Mouse (Mus musculus): ENCODE measurements around the gene Guca2b. TPM values are rescaled to one million over a fixed set of nuclear protein-coding genes. Genes with fewer than 3 reads are reported as not detected.

Gene Guca2b
- polyA plus RNA-seq (2015; fragmentation: Nextera tagmentation; extraction: Ambion mirVana) = not detected in 2 replicates

DNA sequence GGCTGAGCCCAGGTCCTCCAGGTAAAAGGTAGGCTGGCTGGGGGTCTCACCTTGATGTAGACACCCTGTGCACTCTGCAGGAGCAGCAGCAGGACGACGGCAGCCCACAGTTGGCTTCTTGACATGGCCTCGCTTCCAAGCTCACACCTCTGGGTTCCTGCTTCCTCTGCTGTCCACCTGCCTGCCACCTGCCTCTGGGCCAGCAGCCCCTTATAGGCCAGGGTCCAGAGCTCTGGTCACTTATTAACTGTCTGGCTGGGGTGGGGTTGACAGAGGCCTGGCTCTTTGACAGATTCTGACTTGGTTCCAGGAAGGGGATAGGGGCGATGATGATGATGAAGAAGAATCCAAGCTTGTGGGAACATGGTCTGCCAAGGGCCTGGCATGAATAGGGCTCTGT is at the start of gene Guca2b:
TSS of gene Guca2b (minus strand) at position 224 of the 400 bp plus-strand sequence.
- no peaks in the 10 kb centered on the region for H3K9me3 ChIP-seq
- no peaks in the 10 kb centered on the region for H3K4me1 ChIP-seq (replicated peaks)
- 91% methylated on average over 4 of the region's 4 CpGs for WGBS
- no peak within 1 kb of the TSS for H3K4me2 ChIP-seq
- H3K36me3 ChIP-seq = no peaks in the 10 kb centered on the region
- H3K4me3 ChIP-seq = no peak within 1 kb of the TSS
- no peak within 1 kb of the TSS for H3K9ac ChIP-seq
- no peak within 1 kb of the TSS for H3K27ac ChIP-seq
- no peaks in the 10 kb centered on the region for H3K27me3 ChIP-seq
- no peak for ATAC-seq (ENCODE audit: low FRiP score)

DNA sequence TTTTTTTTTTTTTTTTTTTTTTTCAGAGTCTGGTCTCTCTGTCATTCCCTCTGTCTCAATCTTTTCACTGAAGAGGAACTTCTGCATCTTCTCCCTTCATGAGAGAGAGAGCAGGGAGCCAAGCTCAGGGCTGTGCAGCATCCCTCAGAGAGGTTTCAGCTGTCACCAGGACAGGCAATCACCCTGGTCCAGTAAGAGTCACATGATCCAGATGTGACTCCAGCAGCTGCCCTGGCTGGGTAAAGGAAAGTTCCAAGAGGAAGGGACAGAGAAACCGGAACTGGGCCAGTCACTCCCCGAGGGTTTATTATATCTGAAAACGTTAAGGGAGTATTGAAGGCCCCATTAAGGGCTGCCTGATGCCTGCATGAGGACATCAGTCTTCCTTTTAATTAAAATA is 49.0 kb upstream of the Guca2b start:
- Histone ChIP-seq H3K4me2 (no peak overlapping the region), H3K4me1 (replicated peaks) (peaks cover 6% of the 10 kb centered on the region; the same call in 1 of the 2 replicates), H3K36me3 (no peaks in the 10 kb centered on the region), H3K9ac (no peak overlapping the region), H3K9me3 (no peaks in the 10 kb centered on the region), H3K27ac (no peak overlapping the region), H3K27me3 (no peaks in the 10 kb centered on the region), H3K4me3 (no peak overlapping the region)
- ATAC-seq (ENCODE audit: low FRiP score) = no peak
- 11% methylated on average over 3 of the region's 3 CpGs for WGBS

DNA sequence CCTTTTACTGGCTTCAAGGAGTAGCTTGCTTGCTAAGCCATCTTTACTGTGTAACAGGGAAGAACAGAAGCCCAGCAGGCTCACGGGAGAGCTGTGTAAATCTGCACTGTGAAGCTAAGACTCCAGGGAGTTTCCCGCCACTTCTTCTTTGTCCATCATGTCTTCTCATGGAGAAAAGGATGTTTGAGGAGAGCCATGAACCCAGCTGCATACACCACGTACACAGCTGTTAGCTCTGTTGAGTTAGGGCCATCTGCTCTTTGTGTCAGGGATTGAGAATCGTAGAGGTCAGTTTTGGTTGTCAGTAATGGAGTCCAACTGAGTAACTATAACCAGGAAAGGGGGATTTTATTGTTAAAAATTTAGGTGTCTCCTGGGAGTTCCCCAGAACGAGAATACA is 48.6 kb upstream of the Guca2b start:
- no peak overlapping the region for H3K4me3 ChIP-seq
- H3K36me3 ChIP-seq = no peaks in the 10 kb centered on the region
- no peak overlapping the region for H3K4me2 ChIP-seq
- peaks cover 6% of the 10 kb centered on the region; the same call in 1 of the 2 replicates for H3K4me1 ChIP-seq (replicated peaks)
- no peak overlapping the region for H3K27ac ChIP-seq
- no peaks in the 10 kb centered on the region for H3K9me3 ChIP-seq
- H3K27me3 ChIP-seq = no peaks in the 10 kb centered on the region
- no peak overlapping the region for H3K9ac ChIP-seq
- 48% methylated on average over 5 of the region's 5 CpGs for WGBS
- no peak for ATAC-seq (ENCODE audit: low FRiP score)

DNA sequence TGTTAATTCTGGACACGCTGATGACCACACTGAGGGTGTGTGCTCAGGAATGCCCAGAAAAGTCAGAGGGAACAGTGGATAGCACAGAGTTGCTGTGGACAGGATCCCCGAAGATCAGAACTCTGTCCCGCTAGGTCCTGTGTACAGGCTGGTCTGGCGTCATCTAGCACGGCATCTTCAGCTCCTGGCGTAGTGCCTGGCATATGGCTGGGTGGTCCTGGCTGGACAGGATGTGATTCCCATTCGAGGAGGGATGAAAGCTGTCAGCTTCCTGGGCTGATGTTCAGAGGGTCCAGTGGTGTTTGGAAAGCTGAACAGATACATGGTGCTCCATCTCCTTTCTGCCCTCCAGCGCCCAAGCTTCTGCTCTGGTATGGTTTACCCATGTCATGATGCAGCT is 45.2 kb upstream of the Guca2b start:
- Histone ChIP-seq H3K4me2 (no peak overlapping the region), H3K9me3 (no peaks in the 10 kb centered on the region), H3K27ac (no peak overlapping the region), H3K36me3 (no peaks in the 10 kb centered on the region), H3K4me3 (no peak overlapping the region), H3K4me1 (replicated peaks) (peaks cover 6% of the 10 kb centered on the region; the same call in 1 of the 2 replicates), H3K27me3 (no peaks in the 10 kb centered on the region), H3K9ac (no peak overlapping the region)
- 92% methylated on average over 8 of the region's 8 CpGs for WGBS
- ATAC-seq (ENCODE audit: low FRiP score) = no peak

DNA sequence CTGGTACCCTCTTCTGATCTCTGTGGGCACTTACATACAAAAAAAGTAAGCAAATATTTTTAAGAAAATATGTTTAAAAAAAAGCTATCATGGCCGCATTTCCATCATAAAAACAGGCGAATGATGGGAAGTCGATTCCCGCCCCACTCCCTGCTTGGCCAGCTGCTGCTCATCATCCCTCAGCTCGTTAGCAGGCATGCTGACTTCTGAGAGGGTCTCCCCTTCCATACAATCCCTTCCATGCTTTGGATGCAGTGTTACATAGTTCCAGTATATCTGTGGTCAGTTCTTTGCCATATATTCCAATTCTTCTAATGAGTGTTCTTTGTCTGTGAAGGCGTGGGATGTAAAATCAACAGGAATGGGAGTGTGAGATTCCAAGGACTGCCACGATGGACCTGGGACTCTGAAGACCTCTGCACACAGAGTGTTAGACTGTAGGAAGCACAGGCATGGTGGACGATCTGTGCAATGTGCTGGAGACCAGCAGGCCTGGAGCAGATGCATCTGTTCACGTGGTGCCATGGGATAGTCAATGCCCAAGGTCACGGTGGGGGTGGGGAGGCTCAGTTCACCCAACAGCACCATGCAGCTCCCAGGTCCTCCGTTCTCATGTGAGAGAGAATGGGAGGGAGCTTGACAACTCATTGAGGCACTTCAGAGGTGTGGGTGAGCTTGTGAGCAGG is 42.7 kb upstream of the Guca2b start:
- Histone ChIP-seq H3K4me3 (no peak overlapping the region), H3K9me3 (no peaks in the 10 kb centered on the region), H3K9ac (no peak overlapping the region), H3K27me3 (no peaks in the 10 kb centered on the region), H3K27ac (no peak overlapping the region), H3K4me1 (replicated peaks) (no peaks in the 10 kb centered on the region), H3K4me2 (no peak overlapping the region), H3K36me3 (no peaks in the 10 kb centered on the region)
- no peak for ATAC-seq (ENCODE audit: low FRiP score)
- WGBS = 88% methylated on average over 11 of the region's 11 CpGs

DNA sequence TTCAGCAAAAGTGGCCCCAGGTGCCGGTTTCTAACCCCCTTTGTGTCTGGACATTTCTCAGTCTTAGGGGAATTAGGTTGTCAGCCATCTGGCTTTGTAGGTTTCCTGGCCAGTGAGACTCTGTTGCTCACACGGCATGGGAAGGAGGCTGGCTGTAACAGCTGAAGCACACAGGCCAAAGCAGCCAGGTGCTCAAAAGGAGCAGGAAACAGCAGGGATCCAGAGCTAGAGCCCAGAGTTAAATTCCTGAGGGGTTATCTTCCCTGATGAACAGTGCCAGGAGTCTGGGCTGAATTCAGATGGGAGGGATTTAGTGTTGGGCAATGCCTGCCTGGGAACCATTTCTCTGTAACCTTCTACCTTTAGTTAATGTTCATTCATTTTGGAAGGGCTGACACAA is 39.6 kb upstream of the Guca2b start:
- Histone ChIP-seq H3K4me1 (replicated peaks) (no peaks in the 10 kb centered on the region), H3K36me3 (no peaks in the 10 kb centered on the region), H3K4me2 (no peak overlapping the region), H3K27ac (no peak overlapping the region), H3K4me3 (no peak overlapping the region), H3K9ac (no peak overlapping the region), H3K27me3 (no peaks in the 10 kb centered on the region), H3K9me3 (no peaks in the 10 kb centered on the region)
- 57% methylated on average over 2 of the region's 2 CpGs for WGBS
- ATAC-seq (ENCODE audit: low FRiP score) = no peak

DNA sequence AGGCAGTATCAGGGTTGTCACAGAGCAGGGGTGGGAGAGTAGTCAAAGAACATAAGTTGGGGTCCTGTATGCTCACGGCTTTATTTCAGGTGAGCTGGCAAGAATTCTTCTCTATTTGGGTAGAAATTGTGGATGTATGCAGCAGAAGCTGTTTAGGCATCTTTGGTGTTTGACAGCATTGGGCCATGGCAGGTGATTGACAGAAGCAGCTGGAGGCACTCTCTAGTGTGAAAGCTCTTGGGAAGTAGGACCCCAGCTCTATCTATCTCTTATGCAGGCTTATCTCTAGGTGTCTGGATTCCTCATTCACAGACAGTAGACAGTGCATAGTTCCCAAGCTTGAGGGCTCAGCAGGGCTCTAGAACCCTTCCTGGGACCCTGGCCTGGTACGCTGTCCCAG is 27.0 kb upstream of the Guca2b start:
- H3K9ac ChIP-seq = no peak overlapping the region
- no peak overlapping the region for H3K4me3 ChIP-seq
- no peaks in the 10 kb centered on the region for H3K36me3 ChIP-seq
- H3K4me2 ChIP-seq = no peak overlapping the region
- ATAC-seq (ENCODE audit: low FRiP score) = no peak
- H3K4me1 ChIP-seq (replicated peaks) = peaks cover 7% of the 10 kb centered on the region
- 89% methylated on average over 2 of the region's 2 CpGs for WGBS
- 0 out of 2 replicates have a peak, but pooled peaks cover 4% of the 10 kb centered on the region for H3K27me3 ChIP-seq
- H3K27ac ChIP-seq = no peak overlapping the region
- H3K9me3 ChIP-seq = no peaks in the 10 kb centered on the region

DNA sequence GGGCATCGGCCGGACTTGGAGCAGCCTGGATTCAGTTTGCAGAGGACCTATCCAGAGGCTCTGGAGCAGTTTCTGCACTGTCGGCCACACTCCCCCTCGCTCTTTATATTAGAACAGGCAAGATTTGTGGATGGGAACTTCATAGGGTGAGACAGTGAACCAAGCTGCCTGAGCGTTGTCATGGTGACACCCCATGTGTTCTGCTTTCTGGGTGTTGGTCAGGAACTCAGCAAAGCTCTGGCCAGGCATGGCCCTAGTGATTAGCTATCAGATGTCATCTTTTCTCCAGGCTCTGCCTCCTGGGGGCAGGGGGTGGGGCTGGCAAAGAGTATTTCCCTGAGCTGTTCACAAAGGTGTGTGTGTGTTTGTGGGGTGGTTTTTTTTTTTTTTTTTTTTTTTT is 23.8 kb upstream of the Guca2b start:
- no peak overlapping the region for H3K4me3 ChIP-seq
- WGBS = 39% methylated on average over 5 of the region's 5 CpGs
- 0 out of 2 replicates have a peak, but pooled peaks cover 4% of the 10 kb centered on the region for H3K27me3 ChIP-seq
- peaks cover 7% of the 10 kb centered on the region for H3K4me1 ChIP-seq (replicated peaks)
- no peaks in the 10 kb centered on the region for H3K9me3 ChIP-seq
- H3K9ac ChIP-seq = no peak overlapping the region
- no peak for ATAC-seq (ENCODE audit: low FRiP score)
- no peaks in the 10 kb centered on the region for H3K36me3 ChIP-seq
- no peak overlapping the region for H3K27ac ChIP-seq
- H3K4me2 ChIP-seq = no peak overlapping the region

DNA sequence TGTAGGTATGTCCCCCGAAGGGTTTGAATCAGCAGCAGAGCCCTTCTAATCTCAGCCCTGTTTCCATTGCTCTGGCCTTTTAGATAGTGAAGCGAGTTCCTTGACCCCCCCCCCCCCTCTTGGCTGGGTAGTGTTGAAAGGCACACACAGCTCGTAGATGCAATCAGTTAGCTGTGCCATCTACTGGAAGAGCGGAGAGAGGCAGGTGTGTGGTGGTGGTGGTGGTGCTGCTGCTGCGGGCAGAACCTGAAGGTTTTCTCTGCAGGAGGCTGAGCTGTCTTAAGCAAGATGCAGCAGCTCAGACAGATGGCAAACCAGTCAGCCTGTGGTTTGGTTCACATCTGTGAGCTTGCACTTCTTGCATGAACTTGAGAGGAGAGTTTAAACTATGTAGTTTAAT is 13.9 kb upstream of the Guca2b start:
- H3K4me1 ChIP-seq (replicated peaks) = peaks cover 22% of the 10 kb centered on the region
- no peak for ATAC-seq (ENCODE audit: low FRiP score)
- H3K9ac ChIP-seq = no peak overlapping the region
- WGBS = 44% methylated on average over 5 of the region's 5 CpGs
- H3K27me3 ChIP-seq = 0 out of 2 replicates have a peak, but pooled peaks cover 5% of the 10 kb centered on the region
- no peak overlapping the region for H3K4me2 ChIP-seq
- no peak overlapping the region for H3K4me3 ChIP-seq
- H3K27ac ChIP-seq = no peak overlapping the region
- H3K36me3 ChIP-seq = no peaks in the 10 kb centered on the region
- H3K9me3 ChIP-seq = no peaks in the 10 kb centered on the region

DNA sequence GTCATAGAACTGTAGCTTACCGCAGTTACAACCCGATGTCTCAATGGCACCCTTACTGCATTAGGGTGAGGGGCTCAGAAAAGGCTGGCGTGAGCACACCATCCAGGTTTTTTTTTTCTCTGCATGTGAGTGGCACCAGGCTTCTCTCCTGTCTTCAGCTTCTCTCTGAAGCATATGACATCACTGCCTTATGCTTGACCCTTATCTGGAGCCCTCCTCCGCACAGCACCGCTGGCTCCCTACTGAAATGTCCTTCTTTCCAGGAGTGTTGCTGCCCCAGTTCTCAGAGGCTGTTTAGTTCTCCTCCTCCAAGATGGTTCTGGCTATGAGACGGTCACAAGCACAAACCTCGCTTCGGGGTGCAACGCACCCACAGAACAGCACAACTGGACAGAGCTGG is 12.4 kb upstream of the Guca2b start:
- ATAC-seq (ENCODE audit: low FRiP score) = no peak
- H3K4me2 ChIP-seq = no peak overlapping the region
- peaks cover 26% of the 10 kb centered on the region for H3K4me1 ChIP-seq (replicated peaks)
- H3K9me3 ChIP-seq = no peaks in the 10 kb centered on the region
- WGBS = 93% methylated on average over 9 of the region's 9 CpGs
- H3K9ac ChIP-seq = no peak overlapping the region
- H3K4me3 ChIP-seq = no peak overlapping the region
- H3K27me3 ChIP-seq = 0 out of 2 replicates have a peak, but pooled peaks cover 5% of the 10 kb centered on the region
- H3K27ac ChIP-seq = no peak overlapping the region
- H3K36me3 ChIP-seq = no peaks in the 10 kb centered on the region

DNA sequence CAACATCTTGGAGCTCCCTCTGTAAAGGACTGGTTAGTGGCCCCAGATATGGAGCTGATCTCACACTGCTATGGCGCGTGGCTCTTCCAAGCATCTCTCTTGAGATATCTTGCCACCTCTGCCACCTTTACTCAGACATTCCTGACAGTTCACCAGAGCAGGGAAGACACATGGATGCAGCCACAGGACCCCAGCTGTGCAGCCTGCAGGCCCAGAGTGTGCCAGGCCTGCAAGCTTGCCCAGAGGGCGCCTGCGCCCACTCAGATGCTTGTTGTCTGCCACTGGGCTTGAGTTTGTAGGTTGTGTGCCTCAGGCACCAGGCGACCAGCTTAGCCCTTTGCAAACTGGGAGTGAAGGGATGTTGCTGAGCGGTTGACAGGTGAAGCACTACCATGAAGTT is 12.0 kb upstream of the Guca2b start:
- H3K4me2 ChIP-seq = no peak overlapping the region
- no peaks in the 10 kb centered on the region for H3K36me3 ChIP-seq
- WGBS = 83% methylated on average over 6 of the region's 6 CpGs
- H3K4me3 ChIP-seq = no peak overlapping the region
- H3K9ac ChIP-seq = no peak overlapping the region
- H3K27ac ChIP-seq = no peak overlapping the region
- ATAC-seq (ENCODE audit: low FRiP score) = no peak
- peaks cover 30% of the 10 kb centered on the region for H3K4me1 ChIP-seq (replicated peaks)
- H3K9me3 ChIP-seq = no peaks in the 10 kb centered on the region
- H3K27me3 ChIP-seq = 0 out of 2 replicates have a peak, but pooled peaks cover 5% of the 10 kb centered on the region

DNA sequence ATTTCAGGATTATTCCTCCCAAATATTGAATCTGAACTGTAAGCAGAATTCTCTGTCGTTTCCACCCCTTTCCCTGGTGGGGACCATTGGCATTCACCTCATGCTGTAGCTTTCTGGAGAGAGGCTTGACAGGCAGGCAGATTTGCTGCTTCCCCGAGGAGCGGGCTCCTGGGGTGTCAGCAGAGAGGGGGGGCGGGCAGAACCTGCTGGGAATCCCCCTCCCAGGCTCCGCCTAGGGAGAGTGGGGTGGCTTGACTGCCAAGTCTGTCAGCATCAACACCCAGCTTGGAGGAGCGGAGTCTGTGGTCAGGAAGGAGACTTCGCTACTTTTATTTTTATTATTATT is 11.4 kb upstream of the Guca2b start:
- WGBS = 47% methylated on average over 7 of the region's 7 CpGs
- Histone ChIP-seq H3K4me3 (no peak overlapping the region), H3K9ac (peak overlapping the region; percentile 49; the same call in 1 of the 2 replicates), H3K9me3 (no peaks in the 10 kb centered on the region), H3K4me2 (no peak overlapping the region), H3K36me3 (no peaks in the 10 kb centered on the region), H3K27me3 (0 out of 2 replicates have a peak, but pooled peaks cover 5% of the 10 kb centered on the region), H3K4me1 (replicated peaks) (peaks cover 32% of the 10 kb centered on the region), H3K27ac (no peak overlapping the region)
- no peak for ATAC-seq (ENCODE audit: low FRiP score)

Data from hindbrain, embryonic 13.5 days (tissue).